Mouse (Mus musculus): ENCODE measurements at regions not wholly inside any gene's neighbourhood (a gene's known extent, or its start where the extent isn't known, plus 50 kb on each side); places are given as distances from the start of the nearest gene placed in this dataset.

DNA sequence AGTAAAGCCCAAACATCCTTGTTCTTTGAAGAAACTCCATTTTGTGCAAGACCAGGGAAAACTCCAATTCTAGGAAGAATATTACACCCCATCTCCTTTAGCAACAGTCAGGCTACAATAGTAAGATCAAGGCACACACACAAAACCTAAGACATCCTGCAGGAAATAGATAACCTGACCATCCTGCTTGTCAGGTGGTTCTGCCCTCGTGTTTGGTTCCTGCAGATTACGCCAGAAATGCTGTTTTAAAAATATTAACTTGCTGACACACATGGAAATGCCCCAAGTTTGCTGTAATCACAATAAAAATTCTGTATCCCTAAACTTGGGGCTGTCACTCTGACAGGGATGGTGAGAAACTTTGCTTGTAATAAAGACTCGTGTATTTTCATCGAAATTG lies 251.6 kb downstream of the Kcnj3 start:
- DNase-seq, result no peak

- peak; percentile 1 for DNase-seq
Measured at GRCm38 (mm10) chr2:55692902-55693870, 257.4 kb downstream of the Kcnj3 start.

DNA sequence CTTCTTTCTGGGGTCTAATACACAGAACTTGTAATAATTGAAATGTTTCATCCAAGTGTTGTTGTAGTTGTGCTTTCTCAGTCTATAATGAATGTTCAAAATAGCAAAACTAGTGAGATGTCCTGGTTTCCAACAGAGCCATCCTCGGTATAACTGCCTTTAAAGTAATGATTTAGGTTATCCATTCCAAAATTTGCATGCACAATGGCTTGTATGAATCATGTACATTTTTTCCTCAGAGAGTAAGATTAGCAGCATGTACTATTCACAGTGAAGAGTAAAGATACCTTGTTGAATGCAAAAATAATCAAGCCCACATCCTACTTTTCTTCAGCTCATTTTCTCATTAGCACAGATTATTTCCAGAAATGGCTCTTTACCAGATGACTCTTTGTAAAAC lies 263.9 kb downstream of the Kcnj3 start:
- no peak for DNase-seq
